Mouse (Mus musculus): ENCODE measurements around the gene Trp53rkb. TPM values are rescaled to one million over a fixed set of nuclear protein-coding genes. Genes with fewer than 3 reads are reported as not detected.

The Trp53rkb gene
- polyA plus RNA-seq, 1 experiment from 2014 or later = 5.7 TPM

GRCm38 (mm10) chr2:166830350-166830749 lies 38.0 kb downstream of the Trp53rkb start:
- Histone ChIP-seq H3K4me2 (replicated peaks; ENCODE audit: low read depth, low read length) (no peak overlapping the region), H3K9me3 (ENCODE audit: control insufficient read depth, low read depth, low read length) (no peaks in the 10 kb centered on the region), H3K36me3 (ENCODE audit: control insufficient read depth, insufficient read depth, low read length) (0 out of 2 replicates have a peak, but pooled peaks cover 5% of the 10 kb centered on the region), H3K27me3 (ENCODE audit: control insufficient read depth, insufficient read depth, low read length) (no peaks in the 10 kb centered on the region), H3K27ac (ENCODE audit: low read length) (no peak overlapping the region), H3K4me1 (ENCODE audit: control insufficient read depth, insufficient read depth, low read length) (no peaks in the 10 kb centered on the region), H3K9ac (replicated peaks; ENCODE audit: low read depth, low read length) (no peak overlapping the region), H3K4me3 (ENCODE audit: low read depth, low read length) (no peak overlapping the region)
- 82% methylated on average over 5 of the region's 5 CpGs for WGBS
- ATAC-seq (ENCODE audit: insufficient number of reproducible peaks, insufficient read depth, low FRiP score, low read depth) = no peak

- Histone ChIP-seq H3K4me2 (replicated peaks; ENCODE audit: low read depth, low read length) (no peak overlapping the region), H3K36me3 (ENCODE audit: control insufficient read depth, insufficient read depth, low read length) (peaks cover 4% of the 10 kb centered on the region; the same call in 1 of the 2 replicates), H3K4me3 (ENCODE audit: low read depth, low read length) (no peak overlapping the region), H3K27me3 (ENCODE audit: control insufficient read depth, insufficient read depth, low read length) (no peaks in the 10 kb centered on the region), H3K9me3 (ENCODE audit: control insufficient read depth, low read depth, low read length) (no peaks in the 10 kb centered on the region), H3K4me1 (ENCODE audit: control insufficient read depth, insufficient read depth, low read length) (no peaks in the 10 kb centered on the region), H3K9ac (replicated peaks; ENCODE audit: low read depth, low read length) (no peak overlapping the region), H3K27ac (ENCODE audit: low read length) (no peak overlapping the region)
- 97% methylated on average over 2 of the region's 2 CpGs for WGBS
- no peak for ATAC-seq (ENCODE audit: insufficient number of reproducible peaks, insufficient read depth, low FRiP score, low read depth)
Measured at GRCm38 (mm10) chr2:166834091-166834490, 41.8 kb downstream of the Trp53rkb start.

DNA sequence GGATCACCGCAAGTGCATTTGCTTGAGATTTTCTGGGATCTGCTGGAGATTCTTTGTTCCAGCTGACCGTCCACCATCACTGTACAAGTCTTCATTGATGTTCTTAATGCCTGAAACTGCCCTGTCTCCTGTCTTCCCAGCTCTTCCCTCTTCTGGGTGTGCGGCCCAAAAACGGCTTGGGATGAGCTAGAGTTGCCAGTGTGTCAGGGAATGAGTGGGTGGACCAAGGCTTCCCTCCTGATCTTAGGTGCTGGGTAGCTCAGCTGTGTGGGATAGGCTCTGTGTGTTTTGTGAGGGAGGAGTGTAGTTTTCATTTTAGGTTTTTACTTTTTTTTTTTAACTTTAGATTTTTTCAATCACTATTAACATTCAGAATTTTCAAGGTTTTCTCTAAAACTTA lies 42.5 kb downstream of the Trp53rkb start:
- no peak overlapping the region for H3K27ac ChIP-seq (ENCODE audit: low read length)
- H3K36me3 ChIP-seq (ENCODE audit: control insufficient read depth, insufficient read depth, low read length) = peaks cover 4% of the 10 kb centered on the region; the same call in 1 of the 2 replicates
- H3K9me3 ChIP-seq (ENCODE audit: control insufficient read depth, low read depth, low read length) = no peaks in the 10 kb centered on the region
- H3K9ac ChIP-seq (replicated peaks; ENCODE audit: low read depth, low read length) = no peak overlapping the region
- no peaks in the 10 kb centered on the region for H3K27me3 ChIP-seq (ENCODE audit: control insufficient read depth, insufficient read depth, low read length)
- no peak for ATAC-seq (ENCODE audit: insufficient number of reproducible peaks, insufficient read depth, low FRiP score, low read depth)
- H3K4me1 ChIP-seq (ENCODE audit: control insufficient read depth, insufficient read depth, low read length) = no peaks in the 10 kb centered on the region
- WGBS = 89% methylated on average over 4 of the region's 4 CpGs
- H3K4me3 ChIP-seq (ENCODE audit: low read depth, low read length) = no peak overlapping the region
- no peak overlapping the region for H3K4me2 ChIP-seq (replicated peaks; ENCODE audit: low read depth, low read length)

DNA sequence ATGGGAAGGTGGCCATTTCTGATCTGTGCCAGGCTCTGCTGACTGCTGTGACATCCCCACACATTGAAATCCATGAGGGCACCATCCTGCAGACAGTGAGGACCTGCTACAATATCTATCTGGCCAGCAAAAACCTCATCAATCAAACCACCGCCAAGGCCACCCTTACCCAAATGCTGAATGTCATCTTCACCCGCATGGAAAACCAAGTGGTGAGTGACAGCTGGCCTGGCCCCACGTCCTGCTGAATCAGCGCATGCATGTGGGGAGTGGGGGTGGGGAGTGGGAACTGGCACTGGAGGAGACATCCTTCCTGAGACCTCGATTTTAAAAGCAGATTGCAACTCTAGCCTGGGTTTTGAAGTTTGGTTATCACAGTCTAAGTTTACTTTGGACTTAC lies 43.2 kb downstream of the Trp53rkb start:
- Histone ChIP-seq H3K9me3 (ENCODE audit: control insufficient read depth, low read depth, low read length) (no peaks in the 10 kb centered on the region), H3K4me1 (ENCODE audit: control insufficient read depth, insufficient read depth, low read length) (no peaks in the 10 kb centered on the region), H3K27ac (ENCODE audit: low read length) (no peak overlapping the region), H3K4me2 (replicated peaks; ENCODE audit: low read depth, low read length) (no peak overlapping the region), H3K9ac (replicated peaks; ENCODE audit: low read depth, low read length) (no peak overlapping the region), H3K27me3 (ENCODE audit: control insufficient read depth, insufficient read depth, low read length) (no peaks in the 10 kb centered on the region), H3K36me3 (ENCODE audit: control insufficient read depth, insufficient read depth, low read length) (peaks cover 4% of the 10 kb centered on the region; the same call in 1 of the 2 replicates), H3K4me3 (ENCODE audit: low read depth, low read length) (no peak overlapping the region)
- 62% methylated on average over 5 of the region's 5 CpGs for WGBS
- ATAC-seq (ENCODE audit: insufficient number of reproducible peaks, insufficient read depth, low FRiP score, low read depth) = no peak

DNA sequence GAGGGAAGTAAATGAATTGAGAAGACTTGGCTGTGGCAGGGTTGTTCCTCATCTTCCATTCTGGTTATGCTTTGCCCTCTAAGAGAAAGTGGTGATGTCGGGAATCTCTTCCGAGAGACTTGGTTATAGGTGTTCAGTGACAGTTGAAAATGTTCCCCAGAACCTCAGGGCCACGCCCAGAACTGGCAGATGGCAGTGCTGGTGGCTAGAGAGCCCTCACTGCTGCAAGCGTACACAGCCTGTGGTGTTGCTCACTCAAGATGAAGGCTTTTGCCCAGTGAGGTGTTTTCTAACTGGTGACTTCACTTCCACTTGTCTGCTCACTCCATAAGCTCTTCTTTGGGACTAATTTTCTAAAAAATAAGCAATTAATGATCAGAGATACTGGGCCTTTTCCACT lies 49.5 kb downstream of the Trp53rkb start:
- Histone ChIP-seq H3K4me3 (ENCODE audit: low read depth, low read length) (no peak overlapping the region), H3K27me3 (ENCODE audit: control insufficient read depth, insufficient read depth, low read length) (no peaks in the 10 kb centered on the region), H3K9ac (replicated peaks; ENCODE audit: low read depth, low read length) (no peak overlapping the region), H3K4me1 (ENCODE audit: control insufficient read depth, insufficient read depth, low read length) (no peaks in the 10 kb centered on the region), H3K36me3 (ENCODE audit: control insufficient read depth, insufficient read depth, low read length) (peaks cover 5% of the 10 kb centered on the region; the same call in 1 of the 2 replicates), H3K4me2 (replicated peaks; ENCODE audit: low read depth, low read length) (no peak overlapping the region), H3K27ac (ENCODE audit: low read length) (no peak overlapping the region), H3K9me3 (ENCODE audit: control insufficient read depth, low read depth, low read length) (no peaks in the 10 kb centered on the region)
- WGBS = 83% methylated on average over 4 of the region's 4 CpGs
- ATAC-seq (ENCODE audit: insufficient number of reproducible peaks, insufficient read depth, low FRiP score, low read depth) = no peak

Other genes with a start within 250 kb of the Trp53rkb start
- 9.1 and 10.4 TPM in 2 replicates for gene Prex1, start 78.7 kb upstream of the Trp53rkb start, polyA plus RNA-seq (2014; fragmentation: Nextera tagmentation; extraction: Ambion mirVana)
- gene Arfgef2, start 13.1 kb downstream of the Trp53rkb start, polyA plus RNA-seq (2014; fragmentation: Nextera tagmentation; extraction: Ambion mirVana) = 6.2 and 6.4 TPM in 2 replicates
- gene Cse1l, start 113.5 kb downstream of the Trp53rkb start, polyA plus RNA-seq (2014; fragmentation: Nextera tagmentation; extraction: Ambion mirVana) = 139 TPM in 2 replicates
- gene Stau1, start 203.8 kb downstream of the Trp53rkb start, polyA plus RNA-seq (2014; fragmentation: Nextera tagmentation; extraction: Ambion mirVana) = 81.9 and 82.3 TPM in 2 replicates
- 38.2 and 45.3 TPM in 2 replicates for gene Ddx27, start 222.7 kb downstream of the Trp53rkb start, polyA plus RNA-seq (2014; fragmentation: Nextera tagmentation; extraction: Ambion mirVana)

All from stomach, embryonic 14.5 days (tissue).